Mouse (Mus musculus): ENCODE data around the gene Fpgt.

Gene Fpgt

GRCm38 (mm10) chr3:155093116-155093956 lies at the start of gene Fpgt, which contains the start of gene Lrriq3:
Gene Fpgt, minus strand, starts transcription at chr3:155093403.
Gene Lrriq3, plus strand, starts transcription at chr3:155093434.
- peak; percentile 94 to 97 for DNase-seq (ENCODE audit: inconsistent age in 2 of 2, low spot score in 1 of 2)

GRCm38 (mm10) chr3:155141047-155141446 lies 47.8 kb upstream of the Fpgt start:
- no peak for DNase-seq (ENCODE audit: inconsistent age in 2 of 2, low spot score in 1 of 2)

GRCm38 (mm10) chr3:155137737-155138136 lies 44.5 kb upstream of the Fpgt start:
- DNase-seq (ENCODE audit: inconsistent age in 2 of 2, low spot score in 1 of 2) = no peak

- DNase-seq (ENCODE audit: inconsistent age in 2 of 2, low spot score in 1 of 2) = no peak
Measured at GRCm38 (mm10) chr3:155105957-155106356, 12.8 kb upstream of the Fpgt start.

GRCm38 (mm10) chr3:155099266-155099665 lies 6.1 kb upstream of the Fpgt start:
- no peak for DNase-seq (ENCODE audit: inconsistent age in 2 of 2, low spot score in 1 of 2)

- peak in 1 of 2 experiments; percentile 39 for DNase-seq (ENCODE audit: inconsistent age in 2 of 2, low spot score in 1 of 2)
Measured at GRCm38 (mm10) chr3:155092081-155092480, 1.1 kb downstream of the Fpgt start.

- no peak for DNase-seq (ENCODE audit: inconsistent age in 2 of 2, low spot score in 1 of 2)
Measured at GRCm38 (mm10) chr3:155077908-155078307, 15.3 kb downstream of the Fpgt start.

GRCm38 (mm10) chr3:155059449-155059822 lies 33.8 kb downstream of the Fpgt start:
- DNase-seq (ENCODE audit: inconsistent age in 2 of 2, low spot score in 1 of 2) = no peak

- DNase-seq (ENCODE audit: inconsistent age in 2 of 2, low spot score in 1 of 2) = no peak
Measured at GRCm38 (mm10) chr3:155058800-155059448, 34.3 kb downstream of the Fpgt start.

GRCm38 (mm10) chr3:155057566-155057965 lies 35.6 kb downstream of the Fpgt start:
- no peak for DNase-seq (ENCODE audit: inconsistent age in 2 of 2, low spot score in 1 of 2)

- no peak for DNase-seq (ENCODE audit: inconsistent age in 2 of 2, low spot score in 1 of 2)
Measured at GRCm38 (mm10) chr3:155056606-155057005, 36.6 kb downstream of the Fpgt start.

GRCm38 (mm10) chr3:155055231-155055916 lies 37.8 kb downstream of the Fpgt start, which contains the start of gene Tnni3k:
Gene Tnni3k, minus strand, starts transcription at chr3:155055407.
- no peak for DNase-seq (ENCODE audit: inconsistent age in 2 of 2, low spot score in 1 of 2)

GRCm38 (mm10) chr3:155053189-155053588 lies 40.0 kb downstream of the Fpgt start:
- no peak for DNase-seq (ENCODE audit: inconsistent age in 2 of 2, low spot score in 1 of 2)

- no peak for DNase-seq (ENCODE audit: inconsistent age in 2 of 2, low spot score in 1 of 2)
Measured at GRCm38 (mm10) chr3:155052021-155052420, 41.2 kb downstream of the Fpgt start.

GRCm38 (mm10) chr3:155039012-155039836 lies 54.0 kb downstream of the Fpgt start:
- no peak for DNase-seq (ENCODE audit: inconsistent age in 2 of 2, low spot score in 1 of 2)
